Mouse (Mus musculus) CH12.LX (cell line): ENCODE data around the gene Ccdc71l. TPM values are rescaled to one million over a fixed set of nuclear protein-coding genes. Genes with fewer than 3 reads are reported as not detected.

Source experiments
- DNase-seq: peaks from one replicate; pipeline ENCODE4 v3.0.0-alpha.2; 2013; ENCODE audit errors: extremely low read depth
- H3K27ac ChIP-seq: 2 replicates; pipeline ENCODE4 v1.5.1; 2012; ENCODE audit warnings: low read depth, mild to moderate bottlenecking, control low read depth, moderate library complexity; ENCODE audit not compliant: insufficient read depth
- H3K27me3 ChIP-seq: replicated peaks from 2 replicates; pipeline ENCODE3; 2012; ENCODE audit warnings: inconsistent platforms
- H3K36me3 ChIP-seq, 2 experiments: replicated peaks in 1 of 2; 2 replicates each; pipeline versions ENCODE3 to v1.6.1; 2012; ENCODE audit warnings: inconsistent platforms in 1 of 2, low read length in 1 of 2, mild to moderate bottlenecking in 1 of 2, mixed read lengths in 1 of 2, moderate library complexity in 1 of 2; ENCODE audit not compliant: control insufficient read depth in 1 of 2, insufficient read depth in 1 of 2
- H3K4me1 ChIP-seq, 2 experiments: 2 replicates each; pipeline ENCODE4 v1.6.1; 2012; ENCODE audit warnings: inconsistent platforms in 1 of 2, moderate library complexity in 1 of 2; ENCODE audit not compliant: insufficient read depth in 2 of 2, control insufficient read depth in 1 of 2
- H3K4me2 ChIP-seq: 2 replicates; pipeline ENCODE4 v1.6.1; 2012; ENCODE audit warnings: low read depth, mild to moderate bottlenecking, control low read depth; ENCODE audit not compliant: poor library complexity, insufficient read depth, severe bottlenecking
- H3K4me3 ChIP-seq, 3 experiments: fragments of 150-350 bp in 1 of 3; sonication (generic) in 1 of 3; replicated peaks in 1 of 3; 2 replicates each; pipeline versions ENCODE3 to v1.5.1; 2011 to 2012; ENCODE audit warnings: low read depth in 2 of 3, low read length in 2 of 3, mild to moderate bottlenecking in 2 of 3, moderate library complexity in 2 of 3, control low read depth in 1 of 3, improper control_type of control experiment in 1 of 3, inconsistent platforms in 1 of 3, mixed read lengths in 1 of 3; ENCODE audit not compliant: poor library complexity in 1 of 3
- H3K79me2 ChIP-seq: replicated peaks from 2 replicates; pipeline ENCODE4 v1.6.1; 2012; ENCODE audit warnings: mild to moderate bottlenecking, moderate library complexity; ENCODE audit not compliant: control insufficient read depth, poor library complexity, insufficient read depth, severe bottlenecking; ENCODE audit errors: extremely low read depth
- H3K9ac ChIP-seq: 2 replicates; pipeline ENCODE4 v1.6.1; 2012; ENCODE audit warnings: low read depth, mild to moderate bottlenecking, control low read depth, moderate library complexity; ENCODE audit not compliant: insufficient read depth
- H3K9me3 ChIP-seq: replicated peaks from 2 replicates; pipeline ENCODE3; 2012; ENCODE audit warnings: low read length, inconsistent platforms, mixed read lengths
- CHD1 ChIP-seq: IDR thresholded peaks from 2 replicates; pipeline ENCODE4 v1.6.1; 2012; ENCODE audit warnings: low read depth, low read length, improper control_type of control experiment, inconsistent platforms
- CTCF ChIP-seq, 2 experiments: IDR thresholded peaks in 1 of 2; conservative IDR thresholded peaks in 1 of 2; 2 replicates each; pipeline ENCODE4 v1.5.1; 2011 to 2012; ENCODE audit warnings: low read depth in 2 of 2, low read length in 2 of 2, improper control_type of control experiment in 1 of 2, inconsistent platforms in 1 of 2, mild to moderate bottlenecking in 1 of 2, moderate library complexity in 1 of 2
- GABPA ChIP-seq: IDR thresholded peaks from 2 replicates; pipeline ENCODE4 v1.6.1; 2012; ENCODE audit warnings: low read depth, low read length, improper control_type of control experiment, inconsistent platforms; ENCODE audit not compliant: insufficient replicate concordance
- HCFC1 ChIP-seq: IDR thresholded peaks from 2 replicates; pipeline ENCODE4 v1.6.1; 2012; ENCODE audit warnings: low read depth, mild to moderate bottlenecking, inconsistent platforms, low read length, improper control_type of control experiment
- IRF4 ChIP-seq: IDR thresholded peaks from 2 replicates; pipeline ENCODE4 v1.6.1; 2014; ENCODE audit warnings: low read depth, mild to moderate bottlenecking, inconsistent platforms, low read length, improper control_type of control experiment
- JUN ChIP-seq: IDR thresholded peaks from 2 replicates; pipeline ENCODE4 v1.6.1; 2011; ENCODE audit warnings: low read depth, mild to moderate bottlenecking, low read length, improper control_type of control experiment, moderate library complexity; ENCODE audit not compliant: insufficient read depth
- JUND ChIP-seq: conservative IDR thresholded peaks from 2 replicates; pipeline ENCODE4 v1.6.1; 2011; ENCODE audit warnings: low read depth, low read length, improper control_type of control experiment
- MAX ChIP-seq: IDR thresholded peaks from 2 replicates; pipeline ENCODE4 v1.6.1; 2011; ENCODE audit warnings: low read length, improper control_type of control experiment
- MYC ChIP-seq: IDR thresholded peaks from 2 replicates; pipeline ENCODE4 v1.6.1; 2011; ENCODE audit warnings: low read depth, mild to moderate bottlenecking, improper control_type of control experiment, low read length
- NELFE ChIP-seq: IDR thresholded peaks from 2 replicates; pipeline ENCODE4 v1.6.1; 2011; ENCODE audit warnings: low read depth, low read length, improper control_type of control experiment
- NRF1 ChIP-seq: IDR thresholded peaks from 2 replicates; pipeline ENCODE4 v1.6.1; 2014; ENCODE audit warnings: low read depth, mild to moderate bottlenecking, inconsistent platforms, low read length, improper control_type of control experiment, moderate library complexity
- POLR2A ChIP-seq: IDR thresholded peaks from 2 replicates; pipeline ENCODE4 v1.6.1; 2011; ENCODE audit warnings: low read depth, mild to moderate bottlenecking, improper control_type of control experiment, low read length
- POLR2AphosphoS2 ChIP-seq: IDR thresholded peaks from 2 replicates; pipeline ENCODE4 v1.6.1; 2011; ENCODE audit warnings: low read depth, low read length, improper control_type of control experiment
- RCOR1 ChIP-seq: conservative IDR thresholded peaks from 2 replicates; pipeline ENCODE4 v1.6.1; 2012; ENCODE audit warnings: low read depth, mild to moderate bottlenecking, inconsistent platforms, low read length, improper control_type of control experiment
- USF1 ChIP-seq: IDR thresholded peaks from 2 replicates; pipeline ENCODE4 v1.6.1; 2014; ENCODE audit warnings: low read depth, mild to moderate bottlenecking, inconsistent platforms, low read length, improper control_type of control experiment
- ZC3H11A ChIP-seq: IDR thresholded peaks from 2 replicates; pipeline ENCODE4 v1.6.1; 2012; ENCODE audit warnings: low read depth, mild to moderate bottlenecking, inconsistent platforms, low read length, improper control_type of control experiment
- ZNF384 ChIP-seq: IDR thresholded peaks from 2 replicates; pipeline ENCODE4 v1.6.1; 2012; ENCODE audit warnings: low read depth, low read length, improper control_type of control experiment, inconsistent platforms
- dilution Hi-C: fragments of 300-500 bp; cut with MboI; formaldehyde crosslinking; loops from 2 replicates; pipeline ENCODE4 v1.14.3; 2020; ENCODE audit warnings: low sequenced_read_pairs; ENCODE audit not compliant: extremely low pct_unique_long_range_greater_than_20kb, extremely low pct_ligation_motif_present
- in situ Hi-C: fragments of 300-500 bp; cut with MboI; formaldehyde crosslinking; loops from 3 replicates; pipeline ENCODE4 v1.14.3; 2019; ENCODE audit warnings: low sequenced_read_pairs, low pct_ligation_motif_present, low pct_unique_long_range_greater_than_20kb, mixed read lengths
- polyA plus RNA-seq: library from polyadenylated mRNA; unstranded; fragments of >175 nt; gene quantifications from 2 replicates; pipeline ENCODE4 v1.2.1, GENCODE M21; 2012; ENCODE audit warnings: low read depth; ENCODE audit not compliant: insufficient read length
- total RNA-seq, 2 experiments: library from RNA; depleted of rRNA; stranded (reverse); fragments of 300-350 nt in 1 of 2; fragments of >200 nt in 1 of 2; gene quantifications; 2 replicates each; pipeline ENCODE4 v1.2.3; 2012 to 2014

Ccdc71l gene
- total and polyA plus RNA-seq, 3 experiments = 11.2 to 23.7 (median 12.2) TPM

- TF ChIP-seq NRF1 (no peak), POLR2AphosphoS2 (no peak), NELFE (no peak), CTCF (conservative IDR thresholded peaks at IDR 0.05 in 1 of 2, IDR thresholded peaks at IDR 0.05 in 1 of 2; ENCODE audit: low read depth in 2 of 2, low read length in 2 of 2) (no peak), POLR2A (no peak), MYC (no peak), HCFC1 (no peak), ZNF384 (no peak), IRF4 (no peak), JUN (no peak), CHD1 (no peak), JUND (no peak), GABPA (no peak), USF1 (no peak)
- in situ Hi-C loops = no loop called here
- dilution Hi-C loops = no loop called here
These were observed 32.4 kb upstream of the Ccdc71l start for GRCm38 (mm10) chr12:32346121-32346520.

DNA sequence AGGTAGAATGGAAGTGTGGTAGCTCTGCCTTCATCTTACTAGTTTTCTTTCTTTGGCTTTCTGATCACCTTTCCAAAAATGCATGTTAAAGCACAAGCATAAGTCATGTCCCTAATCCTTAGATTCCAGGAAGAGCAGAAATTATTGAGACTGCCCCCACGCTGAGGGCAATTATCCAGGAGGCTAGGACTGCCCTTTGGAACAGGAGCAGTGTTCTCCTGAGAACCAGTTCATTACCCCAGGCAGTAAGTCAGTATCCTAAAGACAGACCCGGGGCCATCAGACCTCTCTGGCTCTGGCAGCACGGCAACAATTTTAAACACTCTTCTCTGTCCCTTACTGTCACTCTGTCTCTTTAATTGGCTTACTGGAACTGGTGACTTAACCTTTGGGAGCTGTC lies 30.0 kb upstream of the Ccdc71l start:
- H3K79me2 ChIP-seq = no peaks in the 10 kb centered on the region
- dilution Hi-C loops = no loop called here
- H3K9ac ChIP-seq = no peak overlapping the region
- no peak overlapping the region for H3K4me2 ChIP-seq
- DNase-seq = no peak
- H3K27ac ChIP-seq = no peak overlapping the region
- peaks cover 0 to 5% of the 10 kb centered on the region in 2 experiments; a peak in 1 of 4 replicates for H3K4me1 ChIP-seq
- TF ChIP-seq CHD1 (no peak), RCOR1 (no peak), MAX (no peak), ZC3H11A (no peak)
- in situ Hi-C loops = no loop called here
- H3K4me3 ChIP-seq = no peak overlapping the region
- H3K36me3 ChIP-seq = no peaks in the 10 kb centered on the region
- H3K9me3 ChIP-seq = no peaks in the 10 kb centered on the region
- no peaks in the 10 kb centered on the region for H3K27me3 ChIP-seq

More at GRCm38 (mm10) chr12:32346121-32346520, 32.4 kb upstream of the Ccdc71l start:
- no peak overlapping the region for H3K27ac ChIP-seq
- no peak overlapping the region for H3K4me3 ChIP-seq
- no peak overlapping the region for H3K4me2 ChIP-seq
- H3K4me1 ChIP-seq = peaks cover 0 to 13% of the 10 kb centered on the region in 2 experiments; a peak in 1 of 4 replicates
- DNase-seq = no peak
- no peak overlapping the region for H3K9ac ChIP-seq
- no peaks in the 10 kb centered on the region for H3K9me3 ChIP-seq
- H3K27me3 ChIP-seq = no peaks in the 10 kb centered on the region
- H3K79me2 ChIP-seq = no peaks in the 10 kb centered on the region
- no peaks in the 10 kb centered on the region for H3K36me3 ChIP-seq
